Mouse (Mus musculus): ENCODE measurements at regions not wholly inside any gene's neighbourhood (a gene's known extent, or its start where the extent isn't known, plus 50 kb on each side); places are given as distances from the start of the nearest gene placed in this dataset.

DNA sequence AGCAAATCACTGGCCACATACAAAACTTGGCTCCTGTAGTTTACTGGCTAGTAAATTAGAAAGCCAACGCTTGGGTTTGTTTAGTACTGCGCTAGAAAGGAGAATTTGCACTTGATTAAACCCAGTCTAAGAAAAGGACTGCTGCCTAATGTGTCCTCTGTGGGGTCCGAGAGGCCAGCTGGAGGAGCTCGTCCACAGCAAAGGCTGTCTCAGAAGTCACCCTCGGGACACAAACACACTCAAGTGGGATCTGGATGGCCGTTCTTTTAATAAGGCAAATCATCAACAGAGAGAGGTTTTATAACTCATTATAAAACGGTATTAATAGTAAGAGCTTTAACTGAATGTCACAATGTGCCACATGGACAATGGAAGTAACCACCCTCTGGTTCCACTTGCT, 249.0 kb downstream of the Hlx start:
- in situ Hi-C loops (cut with MboI; ENCODE audit: unreplicated experiment in 2 of 2) = no loop called here

DNA sequence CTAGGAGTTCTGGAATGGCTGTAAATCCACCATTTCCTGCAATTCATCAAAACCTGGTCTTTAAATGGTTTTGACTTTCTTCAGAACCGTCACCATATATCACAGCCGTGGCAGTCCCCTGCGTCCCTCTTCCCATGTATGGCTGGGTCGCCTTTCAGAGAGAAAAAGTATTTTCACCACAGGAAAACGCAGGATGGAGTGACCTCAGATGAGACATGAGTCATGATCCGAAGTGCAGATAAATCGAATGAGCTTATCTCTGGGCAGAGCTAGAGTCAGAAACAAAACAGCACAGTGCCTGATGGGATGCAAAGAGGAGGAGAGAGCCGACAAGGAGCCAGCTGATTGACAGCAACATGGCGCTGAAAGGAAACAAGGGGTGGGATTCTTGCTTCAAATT, 250.4 kb downstream of the Hlx start:
- in situ Hi-C loops (cut with MboI; ENCODE audit: unreplicated experiment in 2 of 2) = no loop called here

DNA sequence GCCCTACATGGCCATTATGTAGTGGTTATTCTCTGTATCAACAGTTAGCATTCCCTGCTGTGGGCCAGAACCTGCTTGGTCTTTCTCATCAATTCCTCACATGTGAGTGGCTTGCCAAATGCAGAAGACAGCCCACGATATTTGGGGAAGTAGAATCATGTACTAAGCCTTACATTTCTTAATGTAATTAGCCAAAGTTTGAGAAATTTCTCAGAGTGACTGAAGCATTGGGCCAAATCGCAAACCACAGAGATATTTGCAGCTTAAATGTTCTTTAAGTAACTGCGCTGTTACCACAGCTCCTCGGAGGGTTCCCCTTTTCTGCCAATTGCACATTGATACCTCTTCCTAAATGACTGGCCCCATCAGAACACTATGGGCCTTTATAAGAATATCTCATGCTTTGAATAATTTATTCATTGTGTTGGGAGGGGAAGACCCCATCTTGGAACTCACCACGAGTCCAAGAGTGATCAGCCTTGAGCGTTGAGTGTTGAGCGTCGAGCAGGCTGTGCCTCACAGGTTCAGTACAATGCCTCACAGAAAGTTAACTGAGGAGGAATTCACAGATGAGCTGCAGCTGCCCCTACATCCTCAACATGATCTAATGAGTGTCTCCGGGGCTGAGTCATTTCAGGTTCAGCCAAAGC, 251.7 kb downstream of the Hlx start:
- in situ Hi-C loops (cut with MboI; ENCODE audit: unreplicated experiment in 2 of 2) = no loop called here

DNA sequence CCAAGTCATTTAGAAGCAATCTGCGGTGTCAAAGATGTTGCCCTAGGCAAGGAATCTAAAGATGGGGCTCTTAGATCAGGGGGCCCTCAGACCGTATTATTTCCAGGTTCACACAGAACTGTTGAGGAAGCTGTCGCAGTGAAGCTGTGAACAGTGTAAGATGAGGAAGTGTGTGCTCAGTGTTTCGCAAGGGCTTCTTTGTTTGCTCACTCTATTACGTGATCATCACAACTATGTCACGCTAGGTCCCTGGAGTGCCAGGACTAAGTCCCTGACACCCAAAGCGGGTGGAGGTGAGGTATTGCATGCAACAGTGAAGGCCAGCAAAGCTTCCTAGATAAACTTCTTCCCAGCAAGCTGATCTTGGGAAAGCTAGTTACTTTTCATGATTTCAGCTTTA, 254.4 kb downstream of the Hlx start:
- in situ Hi-C loops (cut with MboI; ENCODE audit: unreplicated experiment in 2 of 2) = no loop called here

DNA sequence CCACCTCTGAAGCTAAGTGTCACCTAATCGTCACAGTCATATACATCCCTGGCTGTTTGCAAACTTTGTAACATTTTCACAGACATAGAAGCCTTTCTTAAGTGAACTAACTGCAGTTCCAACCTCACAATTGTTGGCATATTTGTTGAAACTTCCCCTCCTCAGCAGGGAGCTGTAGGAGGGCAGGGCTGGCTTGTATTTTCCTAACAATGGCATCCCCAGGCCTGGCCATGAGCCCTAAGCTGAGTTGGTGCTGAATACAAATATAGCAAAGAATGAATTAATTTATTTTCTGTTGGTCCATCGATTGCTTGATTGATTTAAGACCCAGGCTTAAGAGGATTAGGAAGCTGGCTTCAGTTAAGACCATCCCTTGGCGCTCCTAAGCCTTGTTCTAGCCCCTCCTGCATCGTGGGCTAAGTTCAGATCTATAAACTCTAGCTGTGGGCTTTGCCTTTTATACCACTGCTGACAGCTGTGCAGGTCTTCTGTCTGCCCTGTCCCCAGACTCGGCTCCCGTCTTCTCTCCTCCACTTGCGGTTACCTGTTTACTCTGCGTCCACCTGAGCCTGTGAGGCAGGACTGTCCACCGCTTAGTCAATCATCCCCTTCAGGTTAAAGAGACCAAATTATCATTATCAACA, 269.8 kb downstream of the Hlx start:
- in situ Hi-C loops (cut with MboI; ENCODE audit: unreplicated experiment in 2 of 2) = no loop called here

DNA sequence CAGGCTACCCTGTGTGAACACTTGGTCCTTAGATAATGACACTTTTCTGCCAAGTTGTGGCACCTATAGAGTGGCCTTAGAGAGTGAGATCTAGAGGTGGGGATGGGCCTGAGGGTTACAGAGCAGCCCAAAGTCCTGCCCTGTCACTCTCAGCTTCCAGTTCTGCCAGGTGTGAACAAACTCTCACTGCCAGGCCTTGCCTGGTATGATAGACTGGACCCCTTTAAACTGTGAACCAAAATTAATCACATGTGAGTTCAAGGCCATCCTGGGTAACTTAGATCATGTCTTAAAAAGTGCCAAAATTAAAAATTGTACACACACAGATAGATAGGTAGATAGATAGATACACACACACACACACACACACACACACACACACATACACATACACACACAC, 271.0 kb downstream of the Hlx start:
- in situ Hi-C loops (cut with MboI; ENCODE audit: unreplicated experiment in 2 of 2) = no loop called here

DNA sequence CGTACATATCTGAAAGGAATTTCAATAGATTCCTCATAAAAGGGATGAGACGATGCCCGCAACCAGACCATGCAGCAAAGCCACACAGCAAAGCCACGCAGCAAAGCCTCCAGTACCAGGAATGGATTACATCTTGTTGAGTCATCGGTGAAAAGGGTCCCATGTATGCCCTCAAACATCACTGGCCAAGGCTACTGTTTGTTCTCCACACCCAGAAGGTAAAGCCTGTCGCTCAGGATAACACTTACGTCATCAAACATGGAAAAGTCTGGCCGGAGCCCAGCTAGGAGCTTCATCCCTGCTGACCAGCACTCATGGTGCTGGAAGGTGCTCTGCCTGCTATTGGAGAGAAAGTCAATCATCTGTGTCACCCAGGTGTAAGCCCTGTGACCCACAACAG, 275.7 kb downstream of the Hlx start:
- in situ Hi-C loops (cut with MboI; ENCODE audit: unreplicated experiment in 2 of 2) = no loop called here

DNA sequence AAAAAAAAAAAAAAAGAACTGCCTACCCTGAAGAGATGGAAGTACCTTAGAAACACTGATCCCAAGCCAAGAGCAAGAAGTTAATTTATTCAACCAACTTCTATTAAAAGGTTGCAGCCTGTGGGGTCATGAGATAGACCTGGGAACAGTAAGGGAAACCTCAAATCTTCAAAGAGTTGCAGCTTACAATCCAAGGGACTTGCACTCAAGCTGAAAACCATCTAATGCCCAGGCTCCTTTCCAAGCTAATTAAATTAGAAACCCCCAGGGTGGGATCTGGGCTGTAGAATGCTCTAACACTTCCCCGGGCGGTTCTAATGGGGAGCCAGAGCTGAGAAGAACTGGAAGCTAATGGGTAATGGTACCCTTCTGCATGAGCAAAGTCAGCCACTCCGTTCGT, 278.0 kb downstream of the Hlx start:
- in situ Hi-C loops (cut with MboI; ENCODE audit: unreplicated experiment in 2 of 2) = loop anchor here in 1 of 2 experiments (5.0 kb wide), 1 partner anchor 288 kb away; no protein-coding TSS in a partner anchor

DNA sequence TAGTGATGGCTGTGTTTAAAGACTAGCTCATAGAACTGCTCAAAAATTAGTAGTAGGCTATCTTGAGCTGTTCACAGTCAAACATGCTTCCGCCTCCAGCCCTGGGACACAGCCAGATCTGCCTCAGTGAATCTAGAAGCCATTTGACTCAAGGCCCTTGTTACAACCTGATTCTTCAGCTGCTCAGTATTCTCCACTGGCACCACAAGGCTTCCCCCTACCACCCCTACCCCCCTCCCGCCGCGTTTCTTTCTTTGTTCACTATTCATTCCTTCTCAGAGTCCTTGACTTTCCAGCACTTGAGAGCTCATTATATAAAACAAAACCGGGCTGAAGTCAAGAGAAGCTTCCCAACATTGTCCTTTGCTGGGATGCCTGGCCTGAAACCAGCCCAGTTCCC, 278.7 kb downstream of the Hlx start:
- in situ Hi-C loops (cut with MboI; ENCODE audit: unreplicated experiment in 2 of 2) = loop anchor here in 1 of 2 experiments (5.0 kb wide), 1 partner anchor 289 kb away; no protein-coding TSS in a partner anchor

DNA sequence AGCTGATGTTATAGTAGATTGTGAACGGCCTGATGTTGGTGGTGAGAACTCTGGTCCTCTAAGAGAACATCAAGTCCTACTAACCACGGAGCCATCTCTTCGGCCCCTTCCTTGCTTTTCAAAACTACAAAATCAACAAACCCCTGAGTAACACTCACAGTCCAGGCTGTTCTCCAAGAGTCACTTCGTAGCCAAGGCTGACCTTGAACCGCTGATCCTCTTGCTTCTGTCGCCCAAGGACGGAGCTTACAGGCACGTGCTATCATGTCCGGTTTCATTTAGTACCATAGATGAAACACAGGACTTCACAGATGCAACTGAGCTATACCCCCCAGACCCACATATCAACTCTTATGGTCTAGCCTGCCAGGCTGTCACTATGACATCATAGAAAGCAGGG, 279.4 kb downstream of the Hlx start:
- in situ Hi-C loops (cut with MboI; ENCODE audit: unreplicated experiment in 2 of 2) = loop anchor here in 1 of 2 experiments (5.0 kb wide), 1 partner anchor 289 kb away; no protein-coding TSS in a partner anchor

DNA sequence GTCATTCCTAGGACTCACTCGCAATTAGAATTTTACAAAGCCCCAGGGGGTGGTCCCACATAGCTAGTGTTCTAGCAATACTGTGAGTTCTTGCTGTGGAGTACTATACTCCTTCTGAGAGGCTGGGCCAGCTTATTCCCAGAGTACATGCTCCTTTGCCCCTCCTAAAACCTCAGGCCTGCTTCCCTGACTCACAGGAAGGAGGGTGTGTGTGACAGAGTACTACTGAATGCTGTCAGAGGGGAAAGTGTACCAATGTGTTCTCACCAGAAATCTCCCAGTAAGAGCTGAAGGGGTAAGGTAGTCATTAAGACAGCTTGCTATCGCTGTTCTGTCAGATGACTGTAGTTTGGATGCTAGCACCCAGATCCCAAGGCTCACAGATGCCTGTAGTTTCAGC, 280.7 kb downstream of the Hlx start:
- in situ Hi-C loops (cut with MboI; ENCODE audit: unreplicated experiment in 2 of 2) = loop anchor here in 1 of 2 experiments (5.0 kb wide), 1 partner anchor 291 kb away; no protein-coding TSS in a partner anchor

DNA sequence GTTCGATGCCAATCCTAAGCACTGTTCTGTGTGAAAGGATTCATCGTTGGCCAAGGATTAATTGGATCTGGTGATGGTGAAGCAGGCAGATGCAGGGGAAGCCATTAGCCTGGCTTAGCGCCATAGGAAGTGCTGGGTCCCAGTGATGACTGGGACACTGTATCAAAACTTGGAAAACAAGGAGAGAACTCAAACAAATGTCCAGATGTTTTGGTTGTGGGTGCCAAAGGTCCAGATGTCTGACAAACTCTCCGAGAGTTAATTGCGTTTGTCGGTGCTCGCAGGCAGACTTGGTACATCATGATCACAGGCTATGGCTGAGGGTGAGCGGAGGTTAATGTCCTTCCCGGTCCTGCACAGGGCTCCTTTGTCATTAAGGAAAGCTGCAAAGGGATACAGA, 283.4 kb downstream of the Hlx start:
- in situ Hi-C loops (cut with MboI; ENCODE audit: unreplicated experiment in 2 of 2) = loop anchor here in 1 of 2 experiments (5.0 to 10.0 kb wide), 2 partner anchors 283 to 414 kb away; partner anchors contain the start of genes 1700056E22Rik and Hlx

DNA sequence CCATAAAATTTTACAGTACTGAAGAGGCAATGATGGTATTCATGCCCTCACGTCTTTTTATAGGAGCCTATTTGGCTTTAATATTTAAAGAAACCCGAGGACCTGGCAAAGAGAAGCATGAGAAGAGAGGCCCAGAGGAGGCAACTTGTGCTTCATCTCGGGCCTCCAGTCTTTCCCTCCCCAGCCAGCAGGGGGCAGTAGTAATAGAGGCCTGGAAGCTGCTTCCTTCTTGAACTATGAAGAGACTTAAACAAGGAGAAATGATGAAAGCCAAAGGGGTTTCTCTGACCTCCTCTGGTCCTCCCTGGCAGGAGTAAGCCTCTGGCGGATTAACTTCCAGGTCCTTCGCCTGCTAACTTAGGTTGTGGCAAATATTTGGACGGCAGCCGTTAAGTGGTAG, 284.5 kb downstream of the Hlx start:
- in situ Hi-C loops (cut with MboI; ENCODE audit: unreplicated experiment in 2 of 2) = loop anchor here in 1 of 2 experiments (5.0 to 10.0 kb wide), 2 partner anchors 284 to 413 kb away; partner anchors contain the start of genes 1700056E22Rik and Hlx

DNA sequence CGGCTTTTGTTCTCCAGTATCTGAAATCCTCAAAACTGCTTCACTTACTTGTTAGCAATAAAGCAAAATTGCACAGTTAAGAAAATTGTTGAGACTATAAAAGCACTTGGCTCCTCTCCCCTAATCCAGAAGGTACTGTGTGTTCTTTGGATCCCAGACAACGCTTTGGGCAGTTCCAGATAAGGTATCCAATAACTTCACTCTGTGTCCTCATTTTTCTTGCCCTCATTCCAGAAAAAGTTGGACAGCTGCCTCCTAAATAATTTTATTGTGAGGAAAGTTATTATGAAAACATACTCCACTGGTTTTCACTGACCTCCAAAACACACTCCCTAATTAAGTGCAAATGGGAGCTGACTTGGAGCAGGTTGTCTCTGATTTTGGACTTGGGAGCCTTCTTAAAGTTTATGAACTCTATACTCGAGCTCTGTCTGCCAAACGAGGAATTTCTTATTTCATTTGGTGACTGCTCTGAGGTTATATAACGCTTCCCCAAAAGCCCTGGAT, 285.2 kb downstream of the Hlx start:
- in situ Hi-C loops (cut with MboI; ENCODE audit: unreplicated experiment in 2 of 2) = loop anchor here in 1 of 2 experiments (5.0 to 10.0 kb wide), 2 partner anchors 285 to 412 kb away; partner anchors contain the start of genes 1700056E22Rik and Hlx

DNA sequence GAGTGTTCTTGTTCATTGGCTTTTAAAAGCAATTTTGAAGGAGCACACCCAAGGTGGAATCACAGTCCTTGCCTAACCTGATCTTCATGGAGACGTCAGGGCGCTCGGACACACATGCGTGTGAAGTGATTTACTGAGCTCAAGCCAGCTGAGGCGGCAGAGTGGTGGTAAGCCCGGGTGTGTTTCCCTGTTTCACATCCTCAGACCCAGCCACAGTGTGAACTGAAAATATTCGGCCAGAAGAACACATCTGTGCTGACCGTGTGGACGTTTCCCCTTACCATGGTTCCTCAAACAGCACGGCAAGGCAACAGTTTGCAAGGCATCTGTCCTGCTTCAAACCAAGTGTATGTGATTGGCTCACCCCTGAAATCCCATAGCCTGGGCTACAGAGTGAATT, 288.2 kb downstream of the Hlx start:
- in situ Hi-C loops (cut with MboI; ENCODE audit: unreplicated experiment in 2 of 2) = loop anchor here in 1 of 2 experiments (10.0 kb wide), 1 partner anchor 409 kb away; the partner anchor contains the start of gene 1700056E22Rik

DNA sequence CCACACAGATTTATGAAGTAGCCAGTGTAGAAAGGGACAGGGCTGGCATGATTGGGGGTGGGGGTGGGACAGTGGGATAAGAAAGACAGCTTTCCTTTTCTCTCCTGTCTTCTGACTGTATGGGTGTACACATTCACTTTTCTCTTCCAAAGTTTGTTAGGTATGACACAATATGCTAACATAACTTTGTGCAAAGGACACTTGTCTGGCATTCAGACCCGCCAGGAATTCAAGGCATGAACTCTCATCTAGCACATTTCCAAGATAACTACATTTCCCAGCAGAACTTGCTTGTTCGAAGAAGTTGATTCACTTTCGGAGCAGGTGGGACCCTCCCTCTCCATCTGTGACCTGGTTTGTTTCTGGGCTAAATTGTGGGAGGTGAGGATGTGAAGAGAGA, 289.7 kb downstream of the Hlx start:
- in situ Hi-C loops (cut with MboI; ENCODE audit: unreplicated experiment in 2 of 2) = loop anchor here in 1 of 2 experiments (10.0 kb wide), 1 partner anchor 408 kb away; the partner anchor contains the start of gene 1700056E22Rik

DNA sequence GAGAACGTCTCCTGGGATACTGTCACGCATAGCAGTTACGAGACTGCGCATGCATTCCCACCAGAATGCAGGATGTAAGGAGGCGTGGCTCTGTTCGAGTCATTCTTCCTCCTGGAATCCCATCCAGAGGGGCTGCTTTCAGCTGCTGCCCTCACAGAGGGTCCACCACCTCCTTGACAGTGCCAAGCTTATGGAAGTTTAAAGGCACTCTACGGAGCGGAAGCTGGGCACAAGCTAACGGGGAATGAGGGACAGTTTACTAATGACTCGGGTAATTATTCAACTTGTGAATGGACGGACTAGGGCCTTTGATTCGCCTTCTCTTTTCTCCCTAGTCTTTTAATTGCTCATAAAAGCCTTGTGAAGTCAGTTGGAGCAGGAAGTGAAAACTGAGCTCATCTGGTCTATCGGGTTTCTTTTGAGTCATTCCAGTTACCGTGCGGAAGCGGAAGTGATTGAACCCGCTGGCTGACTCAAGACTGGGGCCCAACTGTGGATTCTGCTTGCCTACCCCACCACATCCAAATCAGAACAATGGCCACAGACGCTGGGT, 291.3 kb downstream of the Hlx start:
- in situ Hi-C loops (cut with MboI; ENCODE audit: unreplicated experiment in 2 of 2) = loop anchor here in 1 of 2 experiments (10.0 kb wide), 1 partner anchor 406 kb away; the partner anchor contains the start of gene 1700056E22Rik

DNA sequence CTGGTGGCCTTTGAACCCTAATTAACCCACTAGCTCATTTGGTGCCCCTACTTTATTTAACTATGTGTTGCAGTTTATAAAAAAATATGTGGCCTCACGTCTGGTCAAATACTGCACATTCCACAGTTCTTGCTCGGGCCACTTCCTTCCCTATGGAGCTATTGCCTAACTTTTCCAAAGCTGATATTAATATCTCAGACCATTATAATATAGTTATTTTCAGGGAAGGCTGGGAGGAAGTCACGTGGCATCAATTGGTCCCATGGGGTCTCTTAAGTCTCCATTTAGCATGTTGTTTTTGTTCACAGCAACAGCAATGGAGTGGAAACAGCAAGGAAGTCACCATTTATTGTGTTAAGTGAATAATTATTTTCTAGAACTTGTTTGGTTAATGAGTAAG, 292.9 kb downstream of the Hlx start:
- in situ Hi-C loops (cut with MboI; ENCODE audit: unreplicated experiment in 2 of 2) = no loop called here

DNA sequence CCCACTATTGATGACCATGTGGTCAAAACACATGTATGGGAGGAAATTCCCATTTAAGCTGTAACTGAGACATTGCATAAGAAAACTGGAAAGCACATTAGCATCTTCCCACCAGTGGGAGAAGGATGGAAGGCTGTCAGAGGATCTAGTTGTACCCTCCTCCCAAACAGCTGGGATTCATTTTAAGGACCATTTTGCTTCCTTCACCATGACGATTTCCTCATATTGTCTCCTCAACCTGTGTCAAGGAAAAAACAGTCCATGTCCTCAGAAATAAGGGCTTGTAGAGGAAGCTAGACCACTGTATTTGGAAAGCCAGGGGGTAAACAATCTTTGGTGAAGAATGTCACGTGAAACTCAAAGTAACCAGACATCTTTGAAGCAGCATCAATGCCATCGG, 296.0 kb downstream of the Hlx start:
- in situ Hi-C loops (cut with MboI; ENCODE audit: unreplicated experiment in 2 of 2) = no loop called here

DNA sequence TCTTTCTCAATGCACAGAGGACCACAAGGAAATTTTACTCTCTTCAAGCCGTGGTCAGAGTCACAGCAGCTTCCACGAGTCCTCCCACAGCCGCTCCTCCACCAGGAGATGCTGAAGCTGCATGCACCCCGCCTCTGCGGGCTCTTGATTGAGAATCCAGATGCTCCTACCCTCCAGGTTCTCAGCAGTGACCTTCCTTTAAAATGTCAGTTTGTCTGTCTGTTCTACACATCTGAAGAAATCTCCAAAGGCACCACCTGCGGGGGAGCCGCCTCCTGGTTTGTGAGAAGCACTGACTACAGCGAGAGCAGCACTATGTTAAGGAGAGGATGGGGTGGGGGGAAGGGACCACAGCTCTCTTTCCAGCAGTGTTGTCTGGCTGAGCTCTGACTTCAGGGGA, 303.8 kb downstream of the Hlx start:
- in situ Hi-C loops (cut with MboI; ENCODE audit: unreplicated experiment in 2 of 2) = no loop called here

DNA sequence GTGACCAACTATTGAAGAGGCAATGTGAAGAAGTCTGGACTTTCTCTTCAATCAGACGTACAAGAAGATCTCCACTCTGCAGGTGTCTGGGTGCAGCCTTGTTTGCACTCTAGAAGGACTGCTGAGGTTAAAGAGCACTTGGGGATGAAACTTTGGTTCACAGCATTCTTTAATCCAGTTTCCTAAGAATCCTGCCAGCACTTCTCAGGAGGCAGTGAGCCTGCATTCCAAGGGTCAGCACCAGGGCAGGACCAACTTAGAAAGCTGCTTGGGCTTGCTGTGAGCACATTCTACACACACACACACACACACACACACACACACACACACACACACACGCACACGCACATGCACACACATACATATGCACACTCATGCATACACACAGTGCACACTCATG, 304.4 kb downstream of the Hlx start:
- in situ Hi-C loops (cut with MboI; ENCODE audit: unreplicated experiment in 2 of 2) = no loop called here
